Mouse (Mus musculus): ENCODE measurements around the gene Pax3. TPM values are rescaled to one million over a fixed set of nuclear protein-coding genes. Genes with fewer than 3 reads are reported as not detected.

The Pax3 gene
- polyA plus RNA-seq, 1 experiment from 2014 or later, result 0.19 TPM

Other genes with a start within 250 kb of the Pax3 start
- 0.28 and 0.46 TPM in 2 replicates for gene Sgpp2, start 113.2 kb upstream of the Pax3 start, polyA plus RNA-seq (2014; fragmentation: Nextera tagmentation; extraction: Ambion mirVana)